Mouse (Mus musculus): ENCODE measurements at regions not wholly inside any gene's neighbourhood (a gene's known extent, or its start where the extent isn't known, plus 50 kb on each side); places are given as distances from the start of the nearest gene placed in this dataset.
A peak's percentile ranks its signal among the peaks of the same experiment; 100 is the strongest.

DNA sequence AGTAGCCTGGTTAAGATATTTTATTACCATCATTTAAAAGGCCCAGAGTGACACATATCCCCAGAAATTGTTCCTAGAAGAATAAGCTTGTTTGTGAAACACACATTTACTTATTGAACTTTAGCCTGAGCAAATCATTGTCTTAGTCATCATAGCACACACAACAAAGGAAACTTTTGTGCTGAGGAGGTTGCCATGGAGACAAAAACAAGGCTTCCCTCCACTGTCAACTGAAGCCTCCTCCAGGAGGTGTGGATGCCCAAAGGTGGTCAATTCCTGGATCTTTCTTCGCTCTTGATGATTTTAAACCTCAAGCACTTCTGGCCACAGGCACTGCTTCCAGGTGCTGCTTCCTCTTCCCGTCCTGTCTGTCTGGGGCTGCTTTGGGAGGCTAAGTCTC lies 167.3 kb downstream of the Gadd45g start:
- no peak for DNase-seq (ENCODE audit: low spot score in 2 of 2)

DNA sequence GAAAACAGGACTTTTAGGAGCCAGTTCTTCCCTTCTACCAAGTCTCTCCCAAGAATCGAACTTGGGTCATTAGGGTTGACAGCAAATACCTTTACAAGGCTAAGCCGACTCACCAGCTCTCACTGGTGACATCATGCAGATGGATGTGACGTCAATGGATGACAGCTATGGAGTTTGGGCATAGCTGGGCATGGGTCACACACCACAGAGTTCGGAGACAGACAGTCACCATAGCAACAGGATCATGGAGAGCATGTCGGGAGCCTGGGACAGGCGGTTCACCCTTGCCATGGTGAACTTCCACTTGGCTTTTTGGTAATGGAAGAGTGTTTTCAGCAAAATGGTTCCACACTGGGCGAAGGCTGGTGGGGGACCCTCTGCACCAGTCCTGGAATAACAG lies 168.1 kb downstream of the Gadd45g start:
- DNase-seq (ENCODE audit: low spot score in 2 of 2) = no peak

- DNase-seq (ENCODE audit: low spot score in 2 of 2) = no peak
Measured at GRCm38 (mm10) chr13:52015066-52015465, 168.6 kb downstream of the Gadd45g start.

- DNase-seq (ENCODE audit: low spot score in 2 of 2) = no peak
Measured at GRCm38 (mm10) chr13:52015496-52015895, 169.0 kb downstream of the Gadd45g start.

DNA sequence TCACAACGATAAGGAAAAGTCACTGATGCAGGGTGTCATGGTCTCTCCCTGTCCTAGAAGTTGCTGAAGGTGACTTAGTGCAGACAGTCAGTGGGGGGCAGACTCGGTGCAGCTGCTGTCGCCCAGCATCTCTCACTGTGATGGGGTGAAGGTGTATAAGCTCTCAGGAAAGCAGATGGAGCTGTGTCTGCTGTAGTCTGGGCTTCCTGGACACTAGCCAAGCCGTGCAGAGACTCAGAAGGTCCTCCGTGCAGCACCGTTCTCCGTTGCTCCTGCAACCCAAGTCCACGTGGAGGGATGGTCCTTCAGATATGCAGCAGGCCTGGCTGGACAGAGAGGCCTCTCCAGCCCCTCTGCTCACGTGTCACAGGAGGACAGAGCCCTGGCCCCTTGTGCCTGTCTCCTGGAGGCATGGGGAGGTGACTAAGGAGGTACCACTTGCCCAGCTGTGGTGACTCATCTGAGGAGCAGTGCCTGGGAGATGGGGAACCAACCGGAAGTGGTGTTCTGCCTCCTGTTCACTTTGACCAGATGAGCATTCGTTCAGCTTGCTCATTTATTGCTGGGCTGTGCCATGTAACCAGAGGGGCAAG lies 171.2 kb downstream of the Gadd45g start:
- DNase-seq (ENCODE audit: low spot score in 2 of 2) = no peak

- DNase-seq (ENCODE audit: low spot score in 2 of 2) = no peak
Measured at GRCm38 (mm10) chr13:52019647-52020046, 173.2 kb downstream of the Gadd45g start.

DNA sequence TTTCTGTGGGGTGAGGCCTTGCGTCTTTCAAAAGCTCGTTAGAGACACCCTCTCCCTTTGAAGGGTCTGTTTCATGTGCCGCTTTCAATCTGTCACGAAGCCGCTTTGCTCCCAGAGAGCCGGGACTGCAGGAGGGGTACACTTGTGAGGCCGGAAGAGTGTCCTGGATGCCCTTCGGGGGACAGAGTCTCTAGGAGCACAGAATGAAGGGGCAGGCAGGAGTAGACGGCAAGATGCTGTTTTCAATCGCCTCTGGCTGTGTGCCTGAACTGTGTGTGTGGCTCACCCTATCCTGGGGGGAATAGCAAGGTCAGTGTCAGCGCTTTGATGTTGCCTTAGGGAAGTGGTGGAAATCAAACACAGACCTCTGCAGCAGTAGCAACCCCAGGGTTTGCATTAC lies 174.7 kb downstream of the Gadd45g start:
- DNase-seq (ENCODE audit: low spot score in 2 of 2) = no peak

- no peak for DNase-seq (ENCODE audit: low spot score in 2 of 2)
Measured at GRCm38 (mm10) chr13:52021828-52022227, 175.3 kb downstream of the Gadd45g start.

DNA sequence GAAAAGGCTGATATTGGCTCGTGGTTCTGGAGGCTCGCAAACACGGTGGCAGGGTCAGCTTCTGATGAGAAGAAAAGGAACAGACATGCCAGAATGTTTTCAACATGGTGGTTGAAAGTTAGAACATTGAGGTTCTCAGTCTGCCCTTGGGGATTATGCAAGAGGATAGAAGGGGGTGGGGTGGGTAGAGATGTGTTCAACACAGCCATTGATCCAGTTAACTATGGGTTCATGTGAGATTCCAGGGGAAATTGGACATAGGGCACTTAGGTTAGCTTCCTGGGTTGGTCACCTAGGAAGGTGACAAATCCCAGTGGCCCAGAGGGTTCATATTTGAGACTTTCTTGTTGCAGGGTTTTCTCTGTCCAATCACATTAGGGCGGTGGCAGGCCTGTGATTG lies 176.1 kb downstream of the Gadd45g start:
- DNase-seq (ENCODE audit: low spot score in 2 of 2) = no peak

- peak; percentile 55 to 58 for DNase-seq (ENCODE audit: low spot score in 2 of 2)
Measured at GRCm38 (mm10) chr13:52024349-52024748, 177.9 kb downstream of the Gadd45g start.

- DNase-seq (ENCODE audit: low spot score in 2 of 2) = peak; percentile 23 to 47
Measured at GRCm38 (mm10) chr13:52024832-52025481, 178.5 kb downstream of the Gadd45g start.

DNA sequence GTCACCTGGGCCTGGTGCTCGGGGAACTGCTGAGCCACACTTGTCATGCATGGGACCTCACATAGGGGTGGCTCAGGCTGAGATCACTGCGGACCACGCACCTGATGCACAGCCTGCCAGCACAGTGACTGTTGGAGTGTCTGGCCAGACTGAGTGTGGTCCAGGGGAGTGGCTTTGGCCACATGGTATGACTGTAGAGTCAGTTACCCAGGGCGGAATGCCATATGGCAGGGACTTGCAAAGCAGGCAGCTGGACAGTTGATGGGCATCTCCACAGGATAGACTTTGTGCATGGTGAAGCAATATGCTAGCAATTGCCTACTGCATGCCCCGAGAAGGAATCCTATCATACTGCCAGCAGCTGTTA lies 179.0 kb downstream of the Gadd45g start:
- DNase-seq (ENCODE audit: low spot score in 2 of 2) = peak; percentile 54 to 67

DNA sequence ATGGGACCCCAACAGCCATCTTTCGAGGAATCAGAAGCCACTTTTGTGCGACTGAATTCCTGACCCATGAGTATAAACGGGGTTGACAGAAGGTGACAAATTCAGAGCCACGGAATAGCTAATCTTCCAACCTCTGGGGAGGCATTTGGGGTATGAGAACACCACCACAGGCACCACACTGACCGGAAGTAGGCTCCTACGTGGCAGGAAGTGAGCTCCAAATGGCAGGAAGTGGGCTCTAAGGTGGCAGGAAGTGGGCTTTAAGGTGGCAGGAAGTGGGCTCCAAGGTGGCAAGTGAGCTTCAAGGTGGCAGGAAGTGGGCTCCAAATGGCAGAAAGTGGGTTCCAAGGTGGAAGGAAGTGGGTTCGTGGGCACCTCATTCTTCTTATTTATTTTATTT lies 179.8 kb downstream of the Gadd45g start:
- DNase-seq (ENCODE audit: low spot score in 2 of 2) = no peak

DNA sequence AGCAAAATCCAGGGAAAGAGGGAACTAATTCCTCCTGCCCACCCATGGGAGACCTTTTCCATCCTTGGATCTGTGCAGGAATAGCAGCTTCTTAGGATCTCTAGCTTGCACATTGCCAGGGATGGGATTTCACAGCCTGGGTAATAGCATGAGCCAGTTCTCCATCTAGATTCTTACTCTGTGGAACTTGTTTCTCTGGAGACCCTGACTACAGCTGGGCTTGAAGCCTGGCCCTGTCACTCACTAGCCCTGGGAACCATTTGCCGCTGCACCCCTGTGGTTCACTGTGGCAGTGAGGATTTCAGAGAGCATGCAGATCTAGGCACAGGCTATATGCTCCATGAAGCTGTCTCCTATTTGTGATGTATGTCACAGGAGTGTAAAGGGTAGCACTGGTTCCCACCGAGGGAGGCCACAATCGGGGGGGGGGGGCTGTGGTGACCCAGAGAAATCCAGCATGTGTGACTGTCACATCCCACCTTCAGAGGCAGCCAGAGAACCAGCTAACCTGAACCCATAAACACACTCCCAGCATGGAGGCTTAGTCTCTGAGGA lies 183.5 kb downstream of the Gadd45g start:
- no peak for DNase-seq (ENCODE audit: low spot score in 2 of 2)

GRCm38 (mm10) chr13:52031465-52031864 lies 185.0 kb downstream of the Gadd45g start:
- no peak for DNase-seq (ENCODE audit: low spot score in 2 of 2)

- DNase-seq (ENCODE audit: low spot score in 2 of 2) = no peak
Measured at GRCm38 (mm10) chr13:52035731-52036130, 189.3 kb downstream of the Gadd45g start.

- no peak for DNase-seq (ENCODE audit: low spot score in 2 of 2)
Measured at GRCm38 (mm10) chr13:52036351-52036750, 189.9 kb downstream of the Gadd45g start.

- no peak for DNase-seq (ENCODE audit: low spot score in 2 of 2)
Measured at GRCm38 (mm10) chr13:52037218-52037617, 190.7 kb downstream of the Gadd45g start.

GRCm38 (mm10) chr13:52041467-52042421 lies 195.3 kb downstream of the Gadd45g start:
- DNase-seq (ENCODE audit: low spot score in 2 of 2) = peak in 1 of 2 experiments; percentile 34

DNA sequence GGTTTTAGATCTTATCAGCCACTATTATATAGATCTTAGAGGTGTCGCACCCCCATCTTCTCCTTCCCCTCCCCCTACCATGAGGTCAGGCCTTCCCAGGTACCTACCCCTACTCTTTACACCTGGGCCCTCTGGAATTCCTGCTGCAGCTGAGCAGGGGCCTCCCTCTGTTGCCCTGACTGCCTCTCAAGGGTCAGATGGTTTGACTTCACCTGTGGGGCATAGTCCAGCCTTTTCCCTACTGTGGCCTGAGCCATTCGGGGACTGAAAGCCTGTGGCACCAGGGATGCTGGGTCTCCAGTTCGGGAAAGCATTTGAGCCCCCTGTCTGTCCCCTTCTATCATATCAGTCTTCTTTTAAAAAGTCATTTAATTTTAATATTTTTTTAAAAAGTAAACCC lies 196.4 kb downstream of the Gadd45g start:
- no peak for DNase-seq (ENCODE audit: low spot score in 2 of 2)

- DNase-seq (ENCODE audit: low spot score in 2 of 2) = no peak
Measured at GRCm38 (mm10) chr13:52043916-52044315, 197.4 kb downstream of the Gadd45g start.

- no peak for DNase-seq (ENCODE audit: low spot score in 2 of 2)
Measured at GRCm38 (mm10) chr13:52045349-52045748, 198.9 kb downstream of the Gadd45g start.

Data from gastrocnemius, adult 8-10 months (tissue).